ENCODE assay signal across 8 mouse cellular contexts in the genomic region with DNA sequence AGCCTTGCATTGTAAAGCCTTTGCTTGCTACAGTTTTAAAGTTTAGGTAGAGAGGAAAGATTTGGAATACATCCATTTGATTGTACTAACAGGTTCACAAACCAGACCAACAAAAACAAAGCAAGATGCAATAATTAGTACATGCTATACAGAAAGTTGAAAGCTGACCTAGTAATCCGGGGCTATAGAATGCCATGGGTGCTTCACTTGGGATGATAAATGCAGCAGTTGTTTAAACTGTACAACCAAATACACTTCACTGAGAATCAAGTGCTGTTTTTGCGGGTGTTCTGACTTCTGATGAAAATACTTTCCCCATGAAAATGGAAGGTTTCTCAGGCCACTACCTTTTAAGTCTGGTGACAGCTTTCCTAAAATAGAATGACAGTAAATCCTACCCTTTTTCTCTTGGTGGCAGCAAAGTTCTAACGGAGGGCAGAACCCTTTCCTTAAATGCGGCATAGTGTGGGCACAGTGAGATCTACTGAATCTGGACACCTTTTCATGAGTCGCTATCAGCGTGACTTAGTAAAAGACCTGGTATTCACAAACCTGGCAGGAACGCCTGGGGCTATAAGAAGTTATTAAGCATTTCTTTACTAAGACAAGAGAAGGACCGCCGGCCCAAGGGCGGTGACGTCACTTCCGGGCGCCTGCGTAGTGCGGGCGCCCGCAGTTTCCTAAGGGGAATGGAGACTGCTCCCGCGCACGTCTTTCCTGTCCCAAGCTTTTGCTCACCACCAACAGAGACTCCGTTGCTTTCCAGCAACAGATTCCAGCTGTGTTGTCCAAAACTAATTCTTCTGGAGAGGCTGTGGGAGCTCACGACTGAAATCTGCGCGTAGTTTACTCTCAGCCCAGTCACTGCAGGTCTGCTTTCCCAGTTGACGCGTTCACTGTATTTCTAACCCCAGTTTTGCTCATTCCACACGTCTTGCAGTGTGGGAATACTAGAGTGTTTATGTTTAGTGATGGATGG. TPM values are rescaled to one million over a fixed set of nuclear protein-coding genes. Genes with fewer than 3 reads are reported as not detected.
DNase-seq lines count a peak whose midpoint lies in the region; ATAC-seq lines count a peak whose summit lies in the region.

A gene (plus strand): TSS at position 636 of the 979 bp plus-strand sequence.

- peak within 1 kb of the TSS; percentile 91 to 93 for H3K27ac ChIP-seq in heart, embryonic 14.5 days (replicated peaks in 1 of 2; ENCODE audit: control insufficient read depth in 1 of 2, insufficient read depth in 1 of 2, low read depth in 2 of 2, low read length in 2 of 2)
- H3K27ac ChIP-seq in liver, embryonic 13.5 days: peak within 1 kb of the TSS; percentile 81
- H3K27ac ChIP-seq in stomach, embryonic 16.5 days (ENCODE audit: low read length): peak within 1 kb of the TSS; percentile 90

- peak within 1 kb of the TSS; percentile 64 to 72 for H3K4me3 ChIP-seq in heart, embryonic 14.5 days (ENCODE audit: control insufficient read depth in 1 of 2, insufficient read depth in 1 of 2, low read depth in 1 of 2, low read length in 2 of 2)
- H3K4me3 ChIP-seq in liver, embryonic 13.5 days (replicated peaks): peak within 1 kb of the TSS; percentile 70
- H3K4me3 ChIP-seq in stomach, embryonic 16.5 days (replicated peaks; ENCODE audit: low read length): peak within 1 kb of the TSS; percentile 59

- ATAC-seq in CD4-positive, CD25-positive, alpha-beta regulatory T cell, adult 4 months: peak; percentile 98
- ATAC-seq in heart, embryonic 14.5 days (ENCODE audit: insufficient number of reproducible peaks, insufficient read depth, low FRiP score, low read depth): peak; percentile 88
- peak; percentile 96 for ATAC-seq in liver, embryonic 13.5 days (ENCODE audit: low read depth)
- peak; percentile 95 for ATAC-seq in stomach, embryonic 16.5 days (ENCODE audit: insufficient read depth, low FRiP score)

- peak; percentile 75 for DNase-seq in c-Kit-negative CD71-positive TER-119-positive erythroid progenitor cells, embryonic 14.5 days (ENCODE audit: low read depth, low spot score)
- DNase-seq in fibroblast of lung, adult 2 months (ENCODE audit: low read depth): peak; percentile 53
- DNase-seq in kidney, postnatal 14 days: peak; percentile 91
- DNase-seq in liver, embryonic 13.5 days: peak; percentile 72
- peak; percentile 87 for DNase-seq in neural tube, embryonic 10.5 days (ENCODE audit: extremely low spot score, low spot score)

- H3K36me3 ChIP-seq in heart, embryonic 14.5 days (ENCODE audit: control insufficient read depth, insufficient read depth, low read length): peaks cover 38% of the 10 kb centered on the region
- peaks cover 31% of the 10 kb centered on the region for H3K36me3 ChIP-seq in liver, embryonic 13.5 days
- H3K36me3 ChIP-seq in stomach, embryonic 16.5 days (ENCODE audit: control insufficient read depth, insufficient read depth, low read length): 0 out of 2 replicates have a peak, but pooled peaks cover 4% of the 10 kb centered on the region

- H3K9ac ChIP-seq in heart, embryonic 14.5 days (ENCODE audit: low read length): peak within 1 kb of the TSS; percentile 81
- H3K9ac ChIP-seq in liver, embryonic 13.5 days: peak within 1 kb of the TSS; percentile 81
- peak within 1 kb of the TSS; percentile 80 for H3K9ac ChIP-seq in stomach, embryonic 16.5 days (ENCODE audit: low read length)

- WGBS in heart, embryonic 14.5 days: 2% methylated on average over 27 of the region's 27 CpGs
- WGBS in liver, embryonic 13.5 days (ENCODE audit: insufficient replicate concordance): 2% methylated on average over 27 of the region's 27 CpGs
- 2% methylated on average over 27 of the region's 27 CpGs for WGBS in stomach, embryonic 16.5 days

- peaks cover 0 to 6% of the 10 kb centered on the region in 2 experiments; a peak in 1 of 4 replicates for H3K4me1 ChIP-seq in heart, embryonic 14.5 days (ENCODE audit: control insufficient read depth in 2 of 2, insufficient read depth in 2 of 2, low read length in 2 of 2)
- peaks cover 15% of the 10 kb centered on the region for H3K4me1 ChIP-seq in liver, embryonic 13.5 days (replicated peaks)
- H3K4me1 ChIP-seq in stomach, embryonic 16.5 days (ENCODE audit: control insufficient read depth, insufficient read depth, low read length): no peaks in the 10 kb centered on the region; the same call in 1 of the 2 replicates

- peak within 1 kb of the TSS; percentile 71 for H3K4me2 ChIP-seq in heart, embryonic 14.5 days (ENCODE audit: low read length)
- peak within 1 kb of the TSS; percentile 61 for H3K4me2 ChIP-seq in liver, embryonic 13.5 days
- peak within 1 kb of the TSS; percentile 64 for H3K4me2 ChIP-seq in stomach, embryonic 16.5 days (ENCODE audit: low read depth, low read length)

- no peaks in the 10 kb centered on the region for H3K27me3 ChIP-seq in heart, embryonic 14.5 days (ENCODE audit: control insufficient read depth, insufficient read depth, low read length)
- no peaks in the 10 kb centered on the region for H3K27me3 ChIP-seq in liver, embryonic 13.5 days
- H3K27me3 ChIP-seq in stomach, embryonic 16.5 days (ENCODE audit: control insufficient read depth, insufficient read depth, low read length): no peaks in the 10 kb centered on the region

- no peaks in the 10 kb centered on the region for H3K9me3 ChIP-seq in heart, embryonic 14.5 days (ENCODE audit: control insufficient read depth, low read length)
- no peaks in the 10 kb centered on the region for H3K9me3 ChIP-seq in liver, embryonic 13.5 days (replicated peaks)
- no peaks in the 10 kb centered on the region for H3K9me3 ChIP-seq in stomach, embryonic 16.5 days (replicated peaks; ENCODE audit: control insufficient read depth, low read length)

RNA-seq across cellular contexts. Expression of the gene that starts here (rescaled TPM):
- polyA plus RNA-seq in CD4-positive, CD25-positive, alpha-beta regulatory T cell, adult 4 months (2017; shearing (Covaris generic)): 10 to 100 TPM; 18.2 to 18.9 TPM
- 28.7 and 30.1 TPM in 2 replicates for polyA plus RNA-seq in heart, embryonic 14.5 days (2014; fragmentation: Nextera tagmentation; extraction: Ambion mirVana)
- polyA plus RNA-seq in liver, embryonic 13.5 days (2015; fragmentation: Nextera tagmentation; extraction: Ambion mirVana): 27.5 and 30.9 TPM in 2 replicates
- 20.2 and 21.5 TPM in 2 replicates for polyA plus RNA-seq in stomach, embryonic 16.5 days (2015; fragmentation: Nextera tagmentation; extraction: Ambion mirVana)

Comparison
In these comparisons a context has a peak if more than half of its experiments do, and no peak if none do; other contexts are left out.
1. Peak in every context shown above with its lines: DNase-seq, ATAC-seq, H3K4me3 ChIP-seq and H3K27ac ChIP-seq.